Mouse (Mus musculus) hindbrain, embryonic 16.5 days (tissue): Measurements from ENCODE around the gene Nfkbie. TPM values are rescaled to one million over a fixed set of nuclear protein-coding genes. Genes with fewer than 3 reads are reported as not detected.

Source experiments
- ATAC-seq: fragments of 200-750 bp; cut with Nextera tagmentation; 2 replicates; pipeline ENCODE4 v1.8.0; 2017; ENCODE audit warnings: moderate TSS enrichment, moderate library complexity
- H3K27ac ChIP-seq: fragments of 300-500 bp; sonication (generic); 2 replicates; pipeline ENCODE4 v1.5.1; 2014; ENCODE audit warnings: low read depth, mild to moderate bottlenecking, control low read depth, low read length, moderate library complexity
- H3K27me3 ChIP-seq: fragments of 300-500 bp; sonication (generic); replicated peaks from 2 replicates; pipeline ENCODE4 v1.6.1; 2014; ENCODE audit warnings: low read length; ENCODE audit not compliant: control insufficient read depth, insufficient read depth
- H3K36me3 ChIP-seq: fragments of 300-500 bp; sonication (generic); 2 replicates; pipeline ENCODE4 v1.6.1; 2014; ENCODE audit warnings: mild to moderate bottlenecking, low read length, moderate library complexity, mixed read lengths; ENCODE audit not compliant: control insufficient read depth, insufficient read depth
- H3K4me1 ChIP-seq: fragments of 300-500 bp; sonication (generic); 2 replicates; pipeline ENCODE4 v1.6.1; 2014; ENCODE audit warnings: low read depth, low read length; ENCODE audit not compliant: control insufficient read depth, insufficient read depth
- H3K4me2 ChIP-seq: fragments of 300-500 bp; sonication (generic); 2 replicates; pipeline ENCODE4 v1.6.1; 2014; ENCODE audit warnings: mild to moderate bottlenecking, low read length, control low read depth, moderate library complexity
- H3K4me3 ChIP-seq: fragments of 300-500 bp; sonication (generic); 2 replicates; pipeline ENCODE4 v1.5.1; 2014; ENCODE audit warnings: mild to moderate bottlenecking, low read length, control low read depth, moderate library complexity
- H3K9ac ChIP-seq: fragments of 300-500 bp; sonication (generic); 2 replicates; pipeline ENCODE4 v1.6.1; 2014; ENCODE audit warnings: low read depth, mild to moderate bottlenecking, control low read depth, low read length, moderate library complexity
- H3K9me3 ChIP-seq: fragments of 300-500 bp; sonication (generic); 2 replicates; pipeline ENCODE4 v1.6.1; 2014; ENCODE audit warnings: mild to moderate bottlenecking, low read length, moderate library complexity; ENCODE audit not compliant: control insufficient read depth
- WGBS: fragments of 180-500 bp; shearing (Covaris S2); extraction: QIAGEN DNeasy Blood & Tissue Kit; methylation state at CpG from one replicate; pipeline ENCODE4 v1.1.7; 2014; 5-methylcytosine and 5-hydroxymethylcytosine counted together
- polyA plus RNA-seq: library from polyadenylated mRNA; unstranded; fragments of >200 nt; fragmentation: Nextera tagmentation; extraction: Ambion mirVana; gene quantifications from 2 replicates; pipeline ENCODE4 v1.2.1, GENCODE M21; 2015

Gene Nfkbie
- polyA plus RNA-seq, 1 experiment from 2014 or later: 6.8 TPM

DNA sequence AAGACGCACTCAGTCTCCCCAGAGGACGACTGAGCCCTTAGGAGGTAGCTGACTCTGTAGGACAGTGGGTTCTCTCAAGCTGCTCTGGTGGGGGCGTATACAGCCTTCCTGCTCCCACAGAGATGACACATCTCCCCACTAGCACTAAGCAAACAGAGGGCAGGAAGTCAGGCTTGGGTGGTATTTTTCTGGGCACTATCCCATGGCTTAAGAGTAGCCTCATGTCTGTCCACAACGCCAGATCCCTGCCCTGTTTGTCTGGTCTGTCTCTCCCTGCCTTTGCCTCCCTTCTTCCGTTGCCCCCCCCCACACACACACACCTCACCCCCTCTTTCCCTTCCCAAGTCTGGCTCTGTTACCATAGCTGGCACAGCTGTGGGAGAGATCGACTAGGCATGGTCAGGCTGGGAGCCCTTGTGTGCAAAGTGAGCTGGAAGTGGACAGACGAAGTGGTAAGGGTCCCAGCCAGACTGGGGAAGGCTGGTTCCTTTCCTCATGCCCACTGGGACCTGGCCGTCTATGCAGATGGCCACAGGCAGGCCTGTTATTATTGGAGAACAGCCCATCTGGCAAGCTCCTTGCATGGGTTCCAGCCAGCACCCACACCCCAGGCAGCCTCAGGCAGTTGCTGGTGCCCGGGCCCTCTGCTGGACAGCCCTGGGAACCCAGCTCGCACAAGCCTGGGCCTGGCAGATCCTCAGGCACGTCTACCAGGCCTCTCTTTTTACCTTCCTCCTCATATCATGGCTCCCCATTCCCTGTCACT, 41.3 kb downstream of the Nfkbie start:
- peak; percentile 51 for ATAC-seq
- 17% methylated on average over 11 of the region's 11 CpGs for WGBS

DNA sequence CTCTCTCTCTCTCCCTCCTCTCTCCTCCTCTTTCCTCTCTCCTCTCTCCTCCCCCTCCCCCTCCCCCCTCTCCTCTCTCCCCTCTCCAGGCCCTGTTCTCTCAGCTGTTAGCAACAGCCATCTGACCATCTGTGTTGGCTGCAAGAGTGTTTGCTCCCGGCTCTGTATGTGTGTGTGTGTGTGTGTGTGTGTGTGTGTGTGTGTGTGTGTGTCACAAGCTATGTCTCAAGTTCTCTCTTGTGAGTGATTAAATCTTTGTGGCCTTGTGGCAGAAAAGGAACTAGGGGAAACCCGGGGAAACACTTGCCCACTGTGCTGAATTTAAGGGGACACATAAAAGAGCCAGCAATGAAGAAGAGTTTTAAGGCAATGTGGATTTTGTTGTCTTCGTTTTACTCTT, 42.3 kb downstream of the Nfkbie start:
- H3K9ac ChIP-seq: no peak overlapping the region
- no peak for ATAC-seq
- H3K36me3 ChIP-seq: no peaks in the 10 kb centered on the region
- H3K9me3 ChIP-seq: no peaks in the 10 kb centered on the region
- peaks cover 30% of the 10 kb centered on the region for H3K4me1 ChIP-seq
- no peak overlapping the region for H3K4me3 ChIP-seq
- 38% methylated on average over 3 of the region's 3 CpGs for WGBS
- no peak overlapping the region for H3K4me2 ChIP-seq
- H3K27ac ChIP-seq: no peak overlapping the region
- peaks cover 14% of the 10 kb centered on the region for H3K27me3 ChIP-seq

More for the DNA sequence above, 41.3 kb downstream of the Nfkbie start:
- Histone ChIP-seq H3K36me3 (no peaks in the 10 kb centered on the region), H3K27me3 (peaks cover 14% of the 10 kb centered on the region), H3K27ac (peak overlapping the region; percentile 65), H3K9me3 (no peaks in the 10 kb centered on the region), H3K9ac (no peak overlapping the region), H3K4me3 (no peak overlapping the region), H3K4me2 (no peak overlapping the region), H3K4me1 (peaks cover 39% of the 10 kb centered on the region)

DNA sequence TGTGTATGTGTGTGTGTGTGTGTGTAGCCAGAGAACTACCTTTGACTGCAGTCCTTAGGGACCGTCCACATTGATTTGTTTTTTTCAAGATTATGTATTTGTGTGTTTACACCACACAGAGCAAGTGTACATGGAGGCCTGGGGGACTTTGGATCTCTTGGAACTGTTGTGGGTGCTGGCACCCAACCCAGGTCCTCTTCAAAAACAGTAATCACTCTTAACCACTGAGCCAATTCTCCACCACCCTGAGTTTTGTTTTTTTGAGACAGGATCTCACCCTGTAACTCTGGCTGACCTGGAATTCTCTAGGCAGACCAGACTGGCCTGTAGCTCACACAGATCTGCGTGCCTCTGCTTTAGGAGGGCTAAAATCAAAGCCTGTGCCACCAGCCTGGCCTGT, 42.9 kb downstream of the Nfkbie start:
- Histone ChIP-seq H3K9ac (no peak overlapping the region), H3K4me2 (no peak overlapping the region), H3K9me3 (no peaks in the 10 kb centered on the region), H3K36me3 (no peaks in the 10 kb centered on the region), H3K27me3 (peaks cover 14% of the 10 kb centered on the region), H3K27ac (no peak overlapping the region), H3K4me1 (peaks cover 30% of the 10 kb centered on the region), H3K4me3 (no peak overlapping the region)
- no peak for ATAC-seq
- WGBS: 89% methylated on average over 2 of the region's 2 CpGs

DNA sequence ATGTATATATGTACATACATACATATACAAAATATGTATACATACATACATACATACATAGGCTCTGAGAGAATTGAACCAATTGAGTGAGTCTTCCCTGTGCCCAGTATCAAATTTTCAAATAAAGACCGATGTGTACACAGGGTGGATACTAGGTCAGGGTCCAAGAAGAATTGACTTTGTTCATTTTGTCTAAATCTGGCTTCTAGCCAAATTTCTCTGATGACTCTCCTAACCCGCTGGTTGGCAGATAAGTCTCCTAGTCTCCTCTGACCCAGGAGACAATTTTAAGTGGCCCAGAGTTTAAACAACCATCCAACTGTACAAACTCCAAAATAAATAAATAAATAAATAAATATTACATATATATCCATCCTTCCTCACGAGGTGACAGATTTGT, 43.4 kb downstream of the Nfkbie start:
- Histone ChIP-seq H3K4me1 (peaks cover 30% of the 10 kb centered on the region), H3K27me3 (peaks cover 12% of the 10 kb centered on the region), H3K36me3 (no peaks in the 10 kb centered on the region), H3K27ac (no peak overlapping the region), H3K4me2 (peak overlapping the region; percentile 60), H3K9me3 (no peaks in the 10 kb centered on the region), H3K4me3 (no peak overlapping the region), H3K9ac (no peak overlapping the region; the same call in 1 of the 2 replicates)
- no peak for ATAC-seq
- WGBS: 36% methylated on average over 3 of the region's 3 CpGs

DNA sequence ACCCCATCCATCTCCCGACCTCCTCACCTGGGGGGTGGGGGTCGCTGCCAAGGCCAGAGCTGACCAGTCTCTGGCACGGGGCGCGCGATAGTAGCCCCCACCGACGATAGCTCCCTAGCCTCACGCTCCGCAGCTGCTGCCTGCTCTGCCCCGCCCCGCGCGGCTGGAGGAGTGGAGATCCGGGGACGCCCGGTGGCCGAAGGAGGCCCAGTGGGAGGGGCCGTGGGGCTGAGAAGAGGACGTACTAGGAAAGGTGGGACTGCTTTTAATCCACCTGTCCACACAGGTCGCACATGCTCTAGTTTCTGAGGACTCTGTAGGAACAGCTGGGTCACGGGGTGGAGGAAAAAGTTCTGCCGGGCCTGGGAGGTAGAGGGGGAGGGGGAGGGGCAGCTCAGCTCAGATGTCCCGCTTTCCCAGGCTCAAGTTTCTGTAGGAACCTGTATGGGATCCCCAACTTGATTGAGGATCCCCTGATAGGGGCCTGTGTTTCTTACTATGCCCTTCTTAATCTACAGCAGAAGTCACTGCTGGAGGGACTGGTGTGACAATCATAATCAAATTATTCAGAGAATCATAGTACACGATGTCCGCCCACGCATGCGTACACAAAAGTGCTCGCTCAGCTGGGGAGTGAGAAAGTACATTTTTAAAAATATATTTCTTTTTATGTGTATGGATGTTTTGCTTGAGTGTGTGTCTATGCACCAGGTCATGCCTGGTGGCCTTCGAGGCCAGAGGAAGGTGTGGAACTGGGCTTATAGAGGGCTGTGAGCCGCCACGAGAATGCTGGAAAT, 44.1 kb downstream of the Nfkbie start, which contains the start of gene Slc29a1:
Gene Slc29a1 (minus strand): TSS at position 161 of the 797 bp plus-strand sequence.
- peak within 1 kb of the TSS; percentile 28 for H3K4me3 ChIP-seq
- WGBS: 16% methylated on average over 32 of the region's 32 CpGs
- no peak within 1 kb of the TSS for H3K27ac ChIP-seq
- peaks cover 24% of the 10 kb centered on the region for H3K4me1 ChIP-seq
- peak within 1 kb of the TSS; percentile 11 for H3K9ac ChIP-seq
- no peaks in the 10 kb centered on the region for H3K9me3 ChIP-seq
- H3K36me3 ChIP-seq: no peaks in the 10 kb centered on the region
- ATAC-seq: no peak
- peaks cover 12% of the 10 kb centered on the region for H3K27me3 ChIP-seq
- H3K4me2 ChIP-seq: peak within 1 kb of the TSS; percentile 60

DNA sequence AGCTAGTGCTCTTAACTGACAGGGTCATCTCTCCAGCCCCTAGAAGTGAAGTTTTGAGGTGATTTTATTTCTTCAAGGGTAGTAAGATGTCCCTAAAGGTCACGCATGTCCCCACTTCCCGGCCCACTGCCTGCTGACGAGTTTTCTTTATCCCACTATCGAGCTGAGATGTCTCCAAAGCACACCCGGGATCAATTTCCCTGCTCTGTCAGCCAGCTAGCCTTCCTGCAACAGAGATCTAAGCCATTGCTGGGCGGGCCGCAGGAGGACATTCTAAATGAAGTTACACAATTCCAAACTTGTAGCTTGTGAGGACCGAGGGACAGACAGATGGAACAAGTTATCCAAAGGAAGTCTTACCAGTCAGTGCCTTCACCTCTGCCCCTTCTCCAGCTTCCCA, 44.8 kb downstream of the Nfkbie start:
- Histone ChIP-seq H3K9ac (no peak overlapping the region), H3K27ac (no peak overlapping the region), H3K36me3 (no peaks in the 10 kb centered on the region), H3K4me2 (no peak overlapping the region), H3K9me3 (no peaks in the 10 kb centered on the region), H3K27me3 (peaks cover 12% of the 10 kb centered on the region), H3K4me1 (peaks cover 20% of the 10 kb centered on the region), H3K4me3 (no peak overlapping the region)
- ATAC-seq: no peak
- WGBS: 60% methylated on average over 8 of the region's 8 CpGs

DNA sequence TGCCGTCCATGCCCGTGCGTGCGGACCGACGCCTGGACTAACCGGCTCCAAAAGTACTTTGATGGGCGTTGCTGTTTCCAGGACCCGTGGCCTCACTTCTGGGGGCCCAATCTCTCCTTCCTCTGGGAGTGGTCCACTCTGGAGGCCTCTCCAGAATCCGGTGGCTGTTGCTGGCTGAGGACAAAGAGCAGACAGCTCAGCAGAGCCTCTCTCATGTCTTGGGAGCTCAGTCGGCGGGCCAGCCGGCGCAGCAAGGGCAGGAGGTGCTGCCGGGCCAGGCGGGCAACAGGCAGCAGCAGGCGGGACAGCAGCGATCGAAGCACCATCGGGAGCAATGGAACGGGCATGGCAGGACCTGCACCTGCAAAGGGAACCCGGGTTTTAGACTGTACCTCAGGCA, 45.8 kb downstream of the Nfkbie start:
- Histone ChIP-seq H3K36me3 (no peaks in the 10 kb centered on the region), H3K4me1 (peaks cover 10% of the 10 kb centered on the region), H3K27me3 (peaks cover 12% of the 10 kb centered on the region), H3K9ac (no peak overlapping the region), H3K4me3 (no peak overlapping the region), H3K4me2 (no peak overlapping the region), H3K9me3 (no peaks in the 10 kb centered on the region), H3K27ac (no peak overlapping the region)
- WGBS: 12% methylated on average over 22 of the region's 22 CpGs
- no peak for ATAC-seq

DNA sequence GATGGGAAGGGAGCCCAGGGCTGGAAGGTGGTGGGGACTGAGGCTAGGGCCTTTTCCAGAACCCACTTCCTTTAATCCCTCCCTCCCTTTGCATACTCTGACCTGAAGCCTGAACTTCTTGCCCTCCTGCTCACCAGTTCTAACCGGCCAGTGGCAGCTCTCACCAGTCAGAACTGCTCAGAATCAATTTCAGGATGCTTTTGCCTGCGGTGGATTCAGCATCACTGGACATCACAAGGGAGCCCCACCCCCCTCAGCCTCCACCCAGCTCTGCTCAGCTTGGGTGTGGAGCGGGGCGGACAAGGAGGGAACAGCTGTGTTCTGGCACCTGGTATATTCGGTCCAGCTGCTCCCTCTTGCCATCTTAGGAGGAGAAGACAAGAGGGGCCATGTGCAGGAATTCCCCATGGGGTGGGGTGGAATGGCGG, 46.4 kb downstream of the Nfkbie start, which contains the start of gene Mymx:
Gene Mymx (minus strand): TSS at position 226 of the 428 bp plus-strand sequence.
- Histone ChIP-seq H3K27ac (no peak within 1 kb of the TSS), H3K9me3 (no peaks in the 10 kb centered on the region), H3K27me3 (peaks cover 12% of the 10 kb centered on the region), H3K9ac (no peak within 1 kb of the TSS), H3K4me2 (no peak within 1 kb of the TSS), H3K4me1 (peaks cover 5% of the 10 kb centered on the region), H3K36me3 (no peaks in the 10 kb centered on the region), H3K4me3 (no peak within 1 kb of the TSS)
- ATAC-seq: no peak
- WGBS: 22% methylated on average over 6 of the region's 6 CpGs

DNA sequence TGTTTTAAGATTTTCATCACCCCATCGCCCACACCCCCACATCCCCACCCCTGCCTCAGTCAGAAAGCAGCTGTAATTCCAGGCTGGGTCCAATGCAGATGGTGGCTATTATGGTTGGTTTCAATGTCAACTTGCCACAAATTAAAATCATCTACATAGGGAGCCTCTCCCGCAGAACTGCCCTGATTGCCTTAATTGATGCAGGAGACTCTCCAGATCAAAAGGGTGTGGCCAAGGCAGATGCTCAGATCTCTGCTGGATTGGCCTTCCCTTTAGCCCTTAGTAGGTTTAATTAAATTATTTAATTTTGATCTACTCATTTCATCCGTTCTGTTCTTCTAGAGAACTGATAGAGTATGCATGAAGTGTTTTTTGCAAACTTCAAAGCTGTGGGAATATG, 47.5 kb downstream of the Nfkbie start:
- Histone ChIP-seq H3K4me2 (no peak overlapping the region), H3K27me3 (peaks cover 12% of the 10 kb centered on the region), H3K9me3 (no peaks in the 10 kb centered on the region), H3K9ac (no peak overlapping the region), H3K27ac (no peak overlapping the region), H3K36me3 (no peaks in the 10 kb centered on the region), H3K4me3 (no peak overlapping the region), H3K4me1 (peaks cover 5% of the 10 kb centered on the region)
- 72% methylated on average over 3 of the region's 3 CpGs for WGBS
- ATAC-seq: no peak
